Mouse (Mus musculus) MEL (cell line): Measurements from ENCODE around the gene Tnfrsf8.

Source experiments
- GATA1 ChIP-seq: IDR thresholded peaks from 2 replicates; pipeline ENCODE4 v1.6.1; 2011; ENCODE audit warnings: low read depth, low read length, improper control_type of control experiment
- POLR2A ChIP-seq, 2 experiments: IDR thresholded peaks; 2 replicates each; pipeline ENCODE4 v1.6.1; 2011 to 2012; ENCODE audit warnings: low read length in 2 of 2, mild to moderate bottlenecking in 2 of 2, control low read depth in 1 of 2, improper control_type of control experiment in 1 of 2, low read depth in 1 of 2, moderate library complexity in 1 of 2; ENCODE audit not compliant: control insufficient read depth in 1 of 2, insufficient read depth in 1 of 2, poor library complexity in 1 of 2
- TCF12 ChIP-seq: IDR thresholded peaks from 2 replicates; pipeline ENCODE4 v1.6.1; 2014; ENCODE audit warnings: low read depth, mild to moderate bottlenecking, inconsistent platforms, low read length, improper control_type of control experiment, moderate library complexity

DNA sequence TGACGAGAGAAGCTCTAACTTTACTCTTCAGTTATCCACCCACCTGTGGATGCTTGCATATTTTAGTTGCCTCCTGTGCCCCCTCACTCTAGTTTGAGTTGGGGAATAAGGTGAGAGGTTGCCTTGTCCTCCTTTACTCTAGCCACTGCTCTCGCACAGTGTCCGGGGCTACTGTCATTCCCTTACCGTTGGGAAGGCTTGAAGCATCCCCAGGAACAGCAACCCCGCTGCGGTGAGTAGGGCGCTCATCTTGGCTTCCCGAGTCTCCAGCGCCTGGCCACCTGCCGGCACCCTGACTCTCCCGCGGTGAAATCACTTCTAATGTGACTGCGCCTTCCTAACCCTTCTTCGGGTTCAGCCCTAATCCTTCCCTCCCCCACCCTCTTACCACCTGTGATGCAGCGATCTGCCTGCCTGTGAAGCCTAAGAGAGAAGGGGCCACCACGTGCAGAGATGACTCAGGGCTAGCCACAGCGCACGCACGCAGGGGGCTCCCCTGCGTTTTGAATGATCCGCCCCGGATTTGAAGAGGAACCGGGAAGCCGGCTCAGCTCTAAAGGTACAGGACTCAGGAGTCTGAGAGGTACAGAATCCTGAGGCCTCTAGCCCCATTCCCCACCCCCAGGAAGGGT is at the start of gene Tnfrsf8:
- no peak for TF ChIP-seq TCF12
- no peak for TF ChIP-seq POLR2A (IDR thresholded peaks at IDR 0.05; ENCODE audit: control insufficient read depth in 1 of 2, insufficient read depth in 1 of 2, low read depth in 1 of 2, low read length in 2 of 2, poor library complexity in 1 of 2)
- TF ChIP-seq GATA1, result no peak
